ENCODE assay signal across 11 mouse cellular contexts in the genomic region with DNA sequence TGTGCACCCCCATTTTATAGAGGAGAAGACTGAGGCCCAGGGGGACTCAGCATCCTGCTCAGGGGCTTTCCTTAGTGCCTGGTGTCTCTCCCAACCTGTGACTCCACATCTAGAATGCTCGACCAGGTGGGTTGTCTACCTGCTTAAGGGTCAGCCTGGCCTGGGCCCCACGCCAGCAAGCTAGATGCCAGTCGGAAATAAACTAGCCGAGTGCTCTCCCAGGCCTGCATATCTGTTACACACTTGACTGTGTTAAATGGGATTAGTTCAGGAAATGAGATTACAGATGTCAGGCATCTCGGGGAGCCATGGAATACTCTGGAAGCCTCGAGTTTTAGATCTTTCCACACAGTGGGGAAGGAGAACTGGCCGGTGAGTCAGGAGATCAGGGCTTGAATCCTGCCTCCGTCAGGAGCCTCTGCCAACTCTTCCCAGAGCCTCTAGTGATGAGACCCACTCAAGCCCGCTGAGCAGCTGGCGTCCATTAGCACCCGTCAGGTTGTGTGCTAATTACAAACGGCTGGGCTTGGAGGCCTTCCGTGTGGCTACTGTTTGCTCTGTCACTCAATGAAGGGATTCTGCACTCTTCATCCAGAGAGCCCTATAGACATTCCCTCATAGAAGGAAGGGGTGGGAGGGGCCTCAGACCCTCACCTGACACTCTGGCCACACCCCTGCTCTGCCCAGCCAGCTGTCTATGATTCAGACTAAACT. TPM values are rescaled to one million over a fixed set of nuclear protein-coding genes. Genes with fewer than 3 reads are reported as not detected.
A peak's percentile ranks its signal among the peaks of the same experiment; 100 is the strongest.
DNase-seq lines count a peak whose midpoint lies in the region; ATAC-seq and TF ChIP-seq lines count a peak whose summit lies in the region.
"Had no signal": no experiment of that assay in that cellular context is flagged by ENCODE, and none has a peak within 500 bp of the region (broad histone marks: within the 10 kb centered on the region; RNA-seq: fewer than 3 reads in every experiment).

No protein-coding gene starts in this region.

- TF ChIP-seq EP300 in stomach, postnatal 0 days (optimal IDR thresholded peaks at IDR 0.05), result no peak

- H3K9ac ChIP-seq in midbrain, embryonic 11.5 days (ENCODE audit: low read length), result no peak overlapping the region
- H3K9ac ChIP-seq in forebrain, embryonic 16.5 days (replicated peaks; ENCODE audit: low read depth, low read length), result no peak overlapping the region
- H3K9ac ChIP-seq in stomach, postnatal 0 days (ENCODE audit: low read length), result no peak overlapping the region
- H3K9ac ChIP-seq: neural tube, embryonic 13.5 days had no signal

- no peak overlapping the region for H3K4me3 ChIP-seq in midbrain, embryonic 10.5 days
- H3K4me3 ChIP-seq in midbrain, embryonic 11.5 days (ENCODE audit: low read depth, low read length), result no peak overlapping the region
- no peak overlapping the region for H3K4me3 ChIP-seq in forebrain, embryonic 16.5 days (replicated peaks; ENCODE audit: low read length)
- H3K4me3 ChIP-seq in stomach, postnatal 0 days (ENCODE audit: low read depth, low read length), result no peak overlapping the region
- H3K4me3 ChIP-seq: neural tube, embryonic 13.5 days had no signal

- ATAC-seq in midbrain, embryonic 11.5 days (ENCODE audit: low FRiP score), result no peak; the same call in 1 of the 2 replicates
- ATAC-seq in forebrain, embryonic 16.5 days, result peak; percentile 57; the same call in 1 of the 2 replicates
- 0 out of 2 replicates have a peak, but pooled peaks have one; percentile 45 for ATAC-seq in stomach, postnatal 0 days (ENCODE audit: low FRiP score, low TSS enrichment)
- ATAC-seq in frontal cortex, adult (ENCODE audit: low TSS enrichment), result no peak

- no peak overlapping the region for H3K27ac ChIP-seq in midbrain, embryonic 10.5 days (replicated peaks)
- H3K27ac ChIP-seq in midbrain, embryonic 11.5 days (ENCODE audit: low read depth, low read length), result no peak overlapping the region
- H3K27ac ChIP-seq in forebrain, embryonic 16.5 days (ENCODE audit: low read length), result no peak overlapping the region
- H3K27ac ChIP-seq in stomach, postnatal 0 days (replicated peaks), result no peak overlapping the region

- WGBS in midbrain, embryonic 10.5 days, result 59% methylated on average over 13 of the region's 13 CpGs
- 47% methylated on average over 13 of the region's 13 CpGs for WGBS in midbrain, embryonic 11.5 days
- 36% methylated on average over 13 of the region's 13 CpGs for WGBS in forebrain, embryonic 16.5 days
- 28% methylated on average over 13 of the region's 13 CpGs for WGBS in stomach, postnatal 0 days

- peak; percentile 43 for DNase-seq in midbrain, embryonic 10.5 days (ENCODE audit: low spot score)
- no peak for DNase-seq in midbrain, embryonic 11.5 days (ENCODE audit: low spot score, missing footprints)
- peak; percentile 80 for DNase-seq in embryo, embryonic 10 days (ENCODE audit: low spot score)
- no peak for DNase-seq in stomach, postnatal 0 days (ENCODE audit: low spot score)
- no peak for DNase-seq in right cerebral cortex, adult 18-20 months
- DNase-seq: kidney, adult 8-10 months; lung, postnatal 4 days; thymus, adult 2 months had no signal

- TF ChIP-seq CTCF in stomach, postnatal 0 days (IDR thresholded peaks at IDR 0.05; ENCODE audit: low read depth), result no peak

- H3K36me3 ChIP-seq in midbrain, embryonic 10.5 days, result no peaks in the 10 kb centered on the region
- H3K36me3 ChIP-seq in midbrain, embryonic 11.5 days (ENCODE audit: control insufficient read depth, insufficient read depth, low read length), result no peaks in the 10 kb centered on the region
- H3K36me3 ChIP-seq in forebrain, embryonic 16.5 days (ENCODE audit: control insufficient read depth, insufficient read depth), result no peaks in the 10 kb centered on the region
- H3K36me3 ChIP-seq in stomach, postnatal 0 days (ENCODE audit: control insufficient read depth, insufficient read depth, low read length), result no peaks in the 10 kb centered on the region
- H3K36me3 ChIP-seq: neural tube, embryonic 13.5 days had no signal

- no peak overlapping the region for H3K4me2 ChIP-seq in midbrain, embryonic 11.5 days
- H3K4me2 ChIP-seq in forebrain, embryonic 16.5 days (ENCODE audit: low read length), result no peak overlapping the region
- no peak overlapping the region for H3K4me2 ChIP-seq in stomach, postnatal 0 days (replicated peaks; ENCODE audit: low read depth)
- H3K4me2 ChIP-seq: neural tube, embryonic 13.5 days had no signal

- H3K4me1 ChIP-seq in midbrain, embryonic 10.5 days, result peaks cover 24% of the 10 kb centered on the region
- no peaks in the 10 kb centered on the region for H3K4me1 ChIP-seq in midbrain, embryonic 11.5 days (ENCODE audit: control insufficient read depth, insufficient read depth, low read length)
- H3K4me1 ChIP-seq in forebrain, embryonic 16.5 days (replicated peaks; ENCODE audit: control insufficient read depth, insufficient read depth, low read length), result peaks cover 7% of the 10 kb centered on the region
- H3K4me1 ChIP-seq in stomach, postnatal 0 days (replicated peaks; ENCODE audit: control insufficient read depth, insufficient read depth), result no peaks in the 10 kb centered on the region

- H3K9me3 ChIP-seq in midbrain, embryonic 10.5 days (replicated peaks), result no peaks in the 10 kb centered on the region
- H3K9me3 ChIP-seq in midbrain, embryonic 11.5 days (ENCODE audit: control insufficient read depth, low read length), result no peaks in the 10 kb centered on the region
- H3K9me3 ChIP-seq in forebrain, embryonic 16.5 days (ENCODE audit: control insufficient read depth, low read length), result no peaks in the 10 kb centered on the region
- H3K9me3 ChIP-seq in stomach, postnatal 0 days (ENCODE audit: control insufficient read depth, low read length), result no peaks in the 10 kb centered on the region
- H3K9me3 ChIP-seq: neural tube, embryonic 13.5 days had no signal

- H3K27me3 ChIP-seq in midbrain, embryonic 10.5 days (ENCODE audit: low read depth, poor library complexity, severe bottlenecking), result peaks cover 45% of the 10 kb centered on the region
- peaks cover 4% of the 10 kb centered on the region for H3K27me3 ChIP-seq in midbrain, embryonic 11.5 days (ENCODE audit: control insufficient read depth, insufficient read depth, low read length)
- 0 out of 2 replicates have a peak, but pooled peaks cover 2% of the 10 kb centered on the region for H3K27me3 ChIP-seq in forebrain, embryonic 16.5 days (replicated peaks; ENCODE audit: control insufficient read depth, insufficient read depth, low read length)
- H3K27me3 ChIP-seq in stomach, postnatal 0 days (ENCODE audit: control insufficient read depth, insufficient read depth, low read length), result no peaks in the 10 kb centered on the region

RNA-seq across cellular contexts. Expression of gene Laptm5, which starts 28.9 kb away (rescaled TPM):
- 16.7 and 22.9 TPM in 2 replicates for polyA plus RNA-seq in midbrain, embryonic 10.5 days (2016; fragmentation: Nextera tagmentation; extraction: Ambion mirVana)
- 22.0 and 27.3 TPM in 2 replicates for polyA plus RNA-seq in midbrain, embryonic 11.5 days (2014; fragmentation: Nextera tagmentation; extraction: Ambion mirVana)
- polyA plus RNA-seq in forebrain, embryonic 16.5 days (2015; fragmentation: Nextera tagmentation; extraction: Ambion mirVana), result 18.5 and 23.4 TPM in 2 replicates
- 30.5 and 34.0 TPM in 2 replicates for polyA plus RNA-seq in stomach, postnatal 0 days (2015; fragmentation: Nextera tagmentation; extraction: Ambion mirVana)

Comparison
In these comparisons a context has a peak if more than half of its experiments do, and no peak if none do; other contexts are left out.
1. DNase-seq: peak in midbrain, embryonic 10.5 days (single experiment) and embryo, embryonic 10 days (single experiment); none in midbrain, embryonic 11.5 days (single experiment), stomach, postnatal 0 days (single experiment) and right cerebral cortex, adult 18-20 months (single experiment).
2. ATAC-seq: peak in forebrain, embryonic 16.5 days (single experiment) and stomach, postnatal 0 days (single experiment); none in midbrain, embryonic 11.5 days (single experiment) and frontal cortex, adult (single experiment).